Mouse (Mus musculus): Measurements from ENCODE around the gene Lrg1. TPM values are rescaled to one million over a fixed set of nuclear protein-coding genes. Genes with fewer than 3 reads are reported as not detected.

Lrg1 gene
- polyA plus RNA-seq, 1 experiment from 2014 or later: 0.59 TPM

- 27% methylated on average over 9 of the region's 9 CpGs for WGBS
- no peak overlapping the region for H3K27ac ChIP-seq (ENCODE audit: low read length)
- H3K4me3 ChIP-seq (ENCODE audit: low read length): no peak overlapping the region
- peak; percentile 71; the same call in 1 of the 2 replicates for ATAC-seq (ENCODE audit: low read depth)
- peaks cover 6% of the 10 kb centered on the region; the same call in 1 of the 2 replicates for H3K4me1 ChIP-seq (replicated peaks; ENCODE audit: control insufficient read depth, insufficient read depth, low read length)
- no peaks in the 10 kb centered on the region for H3K36me3 ChIP-seq (ENCODE audit: control insufficient read depth, insufficient read depth, low read length)
- H3K4me2 ChIP-seq (ENCODE audit: low read depth, low read length): no peak overlapping the region
- H3K27me3 ChIP-seq (ENCODE audit: control insufficient read depth, insufficient read depth, low read depth, low read length): peaks cover 17% of the 10 kb centered on the region
- H3K9me3 ChIP-seq (ENCODE audit: control insufficient read depth, low read length): no peaks in the 10 kb centered on the region
- no peak overlapping the region for H3K9ac ChIP-seq (ENCODE audit: low read length)
These were observed 31.8 kb upstream of the Lrg1 start for GRCm38 (mm10) chr17:56153643-56154042.

GRCm38 (mm10) chr17:56149897-56150296, 28.1 kb upstream of the Lrg1 start:
- H3K4me3 ChIP-seq (ENCODE audit: low read length): no peak overlapping the region
- H3K27me3 ChIP-seq (ENCODE audit: control insufficient read depth, insufficient read depth, low read depth, low read length): peaks cover 39% of the 10 kb centered on the region
- no peak overlapping the region for H3K27ac ChIP-seq (ENCODE audit: low read length)
- no peak for ATAC-seq (ENCODE audit: low read depth)
- 38% methylated on average over 2 of the region's 2 CpGs for WGBS
- H3K9ac ChIP-seq (ENCODE audit: low read length): no peak overlapping the region
- H3K4me1 ChIP-seq (replicated peaks; ENCODE audit: control insufficient read depth, insufficient read depth, low read length): peaks cover 6% of the 10 kb centered on the region; the same call in 1 of the 2 replicates
- no peak overlapping the region for H3K4me2 ChIP-seq (ENCODE audit: low read depth, low read length)
- no peaks in the 10 kb centered on the region for H3K36me3 ChIP-seq (ENCODE audit: control insufficient read depth, insufficient read depth, low read length)
- no peaks in the 10 kb centered on the region for H3K9me3 ChIP-seq (ENCODE audit: control insufficient read depth, low read length)

GRCm38 (mm10) chr17:56148790-56149618, 27.2 kb upstream of the Lrg1 start:
- H3K9ac ChIP-seq (ENCODE audit: low read length): no peak overlapping the region
- peak overlapping the region; percentile 31 for H3K4me3 ChIP-seq (ENCODE audit: low read length)
- 1% methylated on average over 30 of the region's 30 CpGs for WGBS
- no peaks in the 10 kb centered on the region for H3K9me3 ChIP-seq (ENCODE audit: control insufficient read depth, low read length)
- H3K36me3 ChIP-seq (ENCODE audit: control insufficient read depth, insufficient read depth, low read length): no peaks in the 10 kb centered on the region
- no peak for ATAC-seq (ENCODE audit: low read depth)
- peaks cover 5% of the 10 kb centered on the region; the same call in 1 of the 2 replicates for H3K4me1 ChIP-seq (replicated peaks; ENCODE audit: control insufficient read depth, insufficient read depth, low read length)
- peaks cover 41% of the 10 kb centered on the region for H3K27me3 ChIP-seq (ENCODE audit: control insufficient read depth, insufficient read depth, low read depth, low read length)
- no peak overlapping the region for H3K27ac ChIP-seq (ENCODE audit: low read length)
- H3K4me2 ChIP-seq (ENCODE audit: low read depth, low read length): peak overlapping the region; percentile 39

GRCm38 (mm10) chr17:56148280-56148679, 26.5 kb upstream of the Lrg1 start:
- Histone ChIP-seq H3K4me1 (replicated peaks; ENCODE audit: control insufficient read depth, insufficient read depth, low read length) (peaks cover 3% of the 10 kb centered on the region; the same call in 1 of the 2 replicates), H3K9me3 (ENCODE audit: control insufficient read depth, low read length) (no peaks in the 10 kb centered on the region), H3K27me3 (ENCODE audit: control insufficient read depth, insufficient read depth, low read depth, low read length) (peaks cover 41% of the 10 kb centered on the region), H3K36me3 (ENCODE audit: control insufficient read depth, insufficient read depth, low read length) (no peaks in the 10 kb centered on the region), H3K4me2 (ENCODE audit: low read depth, low read length) (peak overlapping the region; percentile 39), H3K9ac (ENCODE audit: low read length) (no peak overlapping the region), H3K4me3 (ENCODE audit: low read length) (peak overlapping the region; percentile 31), H3K27ac (ENCODE audit: low read length) (no peak overlapping the region)
- ATAC-seq (ENCODE audit: low read depth): no peak
- 18% methylated on average over 9 of the region's 9 CpGs for WGBS

- no peak for ATAC-seq (ENCODE audit: low read depth)
- H3K4me3 ChIP-seq (ENCODE audit: low read length): no peak overlapping the region
- WGBS: 35% methylated on average over 12 of the region's 12 CpGs
- no peaks in the 10 kb centered on the region for H3K9me3 ChIP-seq (ENCODE audit: control insufficient read depth, low read length)
- no peaks in the 10 kb centered on the region for H3K36me3 ChIP-seq (ENCODE audit: control insufficient read depth, insufficient read depth, low read length)
- no peak overlapping the region for H3K4me2 ChIP-seq (ENCODE audit: low read depth, low read length)
- H3K27me3 ChIP-seq (ENCODE audit: control insufficient read depth, insufficient read depth, low read depth, low read length): peaks cover 48% of the 10 kb centered on the region
- H3K27ac ChIP-seq (ENCODE audit: low read length): no peak overlapping the region
- H3K4me1 ChIP-seq (replicated peaks; ENCODE audit: control insufficient read depth, insufficient read depth, low read length): peaks cover 3% of the 10 kb centered on the region; the same call in 1 of the 2 replicates
- no peak overlapping the region for H3K9ac ChIP-seq (ENCODE audit: low read length)
These were observed 25.6 kb upstream of the Lrg1 start for GRCm38 (mm10) chr17:56147420-56147819.

GRCm38 (mm10) chr17:56146131-56146530, 24.3 kb upstream of the Lrg1 start:
- Histone ChIP-seq H3K4me3 (ENCODE audit: low read length) (no peak overlapping the region), H3K9me3 (ENCODE audit: control insufficient read depth, low read length) (no peaks in the 10 kb centered on the region), H3K27ac (ENCODE audit: low read length) (no peak overlapping the region), H3K4me1 (replicated peaks; ENCODE audit: control insufficient read depth, insufficient read depth, low read length) (peaks cover 12% of the 10 kb centered on the region), H3K9ac (ENCODE audit: low read length) (no peak overlapping the region), H3K4me2 (ENCODE audit: low read depth, low read length) (no peak overlapping the region), H3K27me3 (ENCODE audit: control insufficient read depth, insufficient read depth, low read depth, low read length) (peaks cover 61% of the 10 kb centered on the region), H3K36me3 (ENCODE audit: control insufficient read depth, insufficient read depth, low read length) (no peaks in the 10 kb centered on the region)
- WGBS: 17% methylated on average over 9 of the region's 9 CpGs
- ATAC-seq (ENCODE audit: low read depth): no peak

- H3K4me3 ChIP-seq (ENCODE audit: low read length): no peak overlapping the region
- H3K4me2 ChIP-seq (ENCODE audit: low read depth, low read length): no peak overlapping the region
- H3K9me3 ChIP-seq (ENCODE audit: control insufficient read depth, low read length): no peaks in the 10 kb centered on the region
- no peak for ATAC-seq (ENCODE audit: low read depth)
- no peak overlapping the region for H3K27ac ChIP-seq (ENCODE audit: low read length)
- peaks cover 71% of the 10 kb centered on the region for H3K27me3 ChIP-seq (ENCODE audit: control insufficient read depth, insufficient read depth, low read depth, low read length)
- no peaks in the 10 kb centered on the region for H3K36me3 ChIP-seq (ENCODE audit: control insufficient read depth, insufficient read depth, low read length)
- no peak overlapping the region for H3K9ac ChIP-seq (ENCODE audit: low read length)
- peaks cover 15% of the 10 kb centered on the region for H3K4me1 ChIP-seq (replicated peaks; ENCODE audit: control insufficient read depth, insufficient read depth, low read length)
- WGBS: 65% methylated on average over 9 of the region's 9 CpGs
These were observed 22.7 kb upstream of the Lrg1 start for GRCm38 (mm10) chr17:56144546-56144945.

GRCm38 (mm10) chr17:56141702-56142605, 20.2 kb upstream of the Lrg1 start:
- no peak for ATAC-seq (ENCODE audit: low read depth)
- WGBS: 2% methylated on average over 41 of the region's 47 CpGs
- Histone ChIP-seq H3K27me3 (ENCODE audit: control insufficient read depth, insufficient read depth, low read depth, low read length) (peaks cover 58% of the 10 kb centered on the region), H3K9me3 (ENCODE audit: control insufficient read depth, low read length) (no peaks in the 10 kb centered on the region), H3K9ac (ENCODE audit: low read length) (peak overlapping the region; percentile 39; the same call in 1 of the 2 replicates), H3K27ac (ENCODE audit: low read length) (no peak overlapping the region), H3K36me3 (ENCODE audit: control insufficient read depth, insufficient read depth, low read length) (no peaks in the 10 kb centered on the region), H3K4me1 (replicated peaks; ENCODE audit: control insufficient read depth, insufficient read depth, low read length) (peaks cover 17% of the 10 kb centered on the region), H3K4me3 (ENCODE audit: low read length) (peak overlapping the region; percentile 42), H3K4me2 (ENCODE audit: low read depth, low read length) (peak overlapping the region; percentile 71)
